In the genomic region with DNA sequence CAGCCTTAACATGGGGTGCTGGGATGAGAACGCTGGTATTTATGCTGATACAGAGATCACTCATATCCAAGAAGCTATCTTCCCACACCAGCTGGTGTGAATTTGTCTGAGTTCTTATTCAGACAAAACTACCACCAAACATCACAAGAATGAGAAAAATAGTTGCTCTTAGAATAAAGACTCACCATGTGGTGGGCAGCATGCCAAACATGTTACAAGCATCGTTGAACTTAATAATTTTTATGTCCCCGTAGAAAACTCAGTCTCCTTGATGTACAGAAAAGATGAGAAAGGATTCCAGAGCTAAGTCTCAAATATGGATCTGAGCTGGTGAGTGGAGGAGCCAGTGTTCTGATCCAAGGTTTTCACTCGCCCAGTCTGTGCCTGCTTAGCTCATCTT, we compare ENCODE assay signal across 13 mouse cellular contexts.
"Had no signal": no experiment of that assay in that cellular context is flagged by ENCODE, and none has a peak within 500 bp of the region (broad histone marks: within the 10 kb centered on the region; RNA-seq: fewer than 3 reads in every experiment).

No protein-coding gene starts in this region.

- H3K9ac ChIP-seq: liver, embryonic 13.5 days; liver, postnatal 0 days; neural tube, embryonic 12.5 days; stomach, embryonic 15.5 days had no signal

- H3K9me3 ChIP-seq: liver, embryonic 13.5 days; neural tube, embryonic 12.5 days; stomach, embryonic 15.5 days had no signal

- H3K4me2 ChIP-seq: liver, embryonic 13.5 days; neural tube, embryonic 12.5 days; stomach, embryonic 15.5 days had no signal

- H3K4me3 ChIP-seq: left cerebral cortex, adult 2 months; liver, embryonic 13.5 days; neural tube, embryonic 12.5 days; stomach, embryonic 15.5 days had no signal

- H3K27me3 ChIP-seq: liver, embryonic 13.5 days; neural tube, embryonic 12.5 days; stomach, embryonic 15.5 days had no signal

- H3K4me1 ChIP-seq: liver, embryonic 13.5 days; neural tube, embryonic 12.5 days; stomach, embryonic 15.5 days had no signal

- DNase-seq: kidney, adult 2 months; kidney, postnatal 25 days; liver; liver, embryonic 13.5 days; liver, postnatal 0 days; lung, postnatal 36 days; midbrain, embryonic 14.5 days; thymus, adult 2 months; thymus, postnatal 25 days had no signal

- ATAC-seq: intestine, embryonic 16.5 days; liver, postnatal 0 days had no signal

- H3K27ac ChIP-seq: left cerebral cortex, adult 2 months; liver, embryonic 13.5 days; neural tube, embryonic 12.5 days; stomach, embryonic 15.5 days had no signal

- H3K36me3 ChIP-seq: liver, embryonic 13.5 days; neural tube, embryonic 12.5 days; stomach, embryonic 15.5 days had no signal
